Mouse (Mus musculus) liver, embryonic 14.5 days (tissue): ENCODE measurements at regions not wholly inside any gene's neighbourhood (a gene's known extent, or its start where the extent isn't known, plus 50 kb on each side); places are given as distances from the start of the nearest gene placed in this dataset.

ENCODE experiments used
- CTCF ChIP-seq: IDR thresholded peaks from 2 replicates; pipeline ENCODE4 v1.5.1; 2016; ENCODE audit warnings: antibody characterized with exemption, low read depth, control low read depth
- EP300 ChIP-seq: IDR thresholded peaks from 2 replicates; pipeline ENCODE4 v1.6.1; 2016; ENCODE audit warnings: antibody characterized with exemption, low read depth

DNA sequence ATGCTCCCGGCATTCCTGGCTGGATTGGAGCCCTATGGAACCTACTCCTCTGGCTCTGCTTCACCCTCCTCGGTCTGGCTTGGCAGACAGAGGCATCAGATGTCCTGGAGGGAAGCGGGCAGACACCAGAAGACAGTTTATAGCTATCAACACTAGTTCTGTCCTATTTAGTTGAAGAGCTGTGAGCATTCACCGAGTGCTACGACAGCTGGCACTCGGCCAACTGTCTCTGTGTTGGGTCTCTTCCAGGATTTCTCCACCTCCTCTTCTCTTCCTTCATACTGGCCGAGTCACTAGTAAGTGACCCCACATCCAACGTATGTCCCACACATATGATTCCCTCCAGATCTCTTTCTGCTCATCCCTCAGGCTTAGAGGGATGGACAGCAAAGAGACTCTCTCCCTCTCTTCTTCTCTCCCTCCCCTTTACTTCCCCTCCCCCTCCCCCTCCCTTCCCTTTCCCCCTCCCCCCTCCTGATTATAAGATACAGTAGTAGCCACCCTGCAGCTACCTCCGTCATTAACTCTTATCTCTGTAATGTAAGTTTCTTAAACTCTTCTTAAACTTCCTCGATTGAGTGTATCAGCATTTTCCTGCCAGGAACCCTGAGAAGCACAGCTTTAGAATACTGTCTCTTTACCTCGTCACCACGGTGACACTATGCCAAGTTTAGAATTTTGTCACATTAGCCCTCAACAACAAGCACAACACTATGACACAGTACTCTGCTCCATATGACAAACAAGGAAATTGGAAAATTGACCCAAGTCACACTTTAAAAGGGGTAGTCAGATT is 68.1 kb upstream of the Dab2 start:
- TF ChIP-seq EP300: no peak
- TF ChIP-seq CTCF: no peak
